Mouse (Mus musculus) lung, embryonic 16.5 days (tissue): ENCODE data around the gene Tmem182. TPM values are rescaled to one million over a fixed set of nuclear protein-coding genes. Genes with fewer than 3 reads are reported as not detected.
A peak's percentile ranks its signal among the peaks of the same experiment; 100 is the strongest.

Experiments used
- ATAC-seq: fragments of 200-750 bp; cut with Nextera tagmentation; 2 replicates; pipeline ENCODE4 v1.8.0; 2017; ENCODE audit warnings: low read depth, mild to moderate bottlenecking, moderate library complexity
- H3K27ac ChIP-seq: fragments of 300-500 bp; sonication (generic); 2 replicates; pipeline ENCODE4 v1.5.1; 2014; ENCODE audit warnings: mild to moderate bottlenecking, control low read depth, low read length
- H3K27me3 ChIP-seq: fragments of 300-500 bp; sonication (generic); 2 replicates; pipeline ENCODE4 v1.6.1; 2014; ENCODE audit warnings: low read depth, low read length, mixed read lengths; ENCODE audit not compliant: control insufficient read depth, insufficient read depth
- H3K36me3 ChIP-seq: fragments of 300-500 bp; sonication (generic); 2 replicates; pipeline ENCODE4 v1.6.1; 2014; ENCODE audit warnings: low read length; ENCODE audit not compliant: control insufficient read depth, insufficient read depth
- H3K4me1 ChIP-seq: fragments of 300-500 bp; sonication (generic); replicated peaks from 2 replicates; pipeline ENCODE4 v1.6.1; 2014; ENCODE audit warnings: low read length, mixed read lengths; ENCODE audit not compliant: control insufficient read depth, insufficient read depth
- H3K4me2 ChIP-seq: fragments of 300-500 bp; sonication (generic); 2 replicates; pipeline ENCODE4 v1.6.1; 2014; ENCODE audit warnings: low read depth, low read length, control low read depth
- H3K4me3 ChIP-seq: fragments of 300-500 bp; sonication (generic); 2 replicates; pipeline ENCODE4 v1.5.1; 2014; ENCODE audit warnings: mild to moderate bottlenecking, low read length, control low read depth
- H3K9ac ChIP-seq: fragments of 300-500 bp; sonication (generic); 2 replicates; pipeline ENCODE4 v1.6.1; 2014; ENCODE audit warnings: low read length, control low read depth
- H3K9me3 ChIP-seq: fragments of 300-500 bp; sonication (generic); 2 replicates; pipeline ENCODE4 v1.6.1; 2016; ENCODE audit warnings: low read length; ENCODE audit not compliant: control insufficient read depth
- WGBS: fragments of 180-500 bp; shearing (Covaris S2); extraction: QIAGEN DNeasy Blood & Tissue Kit; methylation state at CpG from one replicate; pipeline ENCODE4 v1.1.7; 2014; 5-methylcytosine and 5-hydroxymethylcytosine counted together
- polyA plus RNA-seq: library from polyadenylated mRNA; unstranded; fragments of >200 nt; fragmentation: Nextera tagmentation; extraction: Ambion mirVana; gene quantifications from 2 replicates; pipeline ENCODE4 v1.2.1, GENCODE M21; 2015

Gene Tmem182
- polyA plus RNA-seq, 1 experiment from 2014 or later = 1.8 TPM

- H3K36me3 ChIP-seq = no peaks in the 10 kb centered on the region
- ATAC-seq = no peak
- WGBS = 72% methylated on average over 5 of the region's 5 CpGs
- H3K4me1 ChIP-seq = no peaks in the 10 kb centered on the region
- H3K9ac ChIP-seq = no peak overlapping the region
- H3K27ac ChIP-seq = no peak overlapping the region
- H3K4me2 ChIP-seq = no peak overlapping the region
- H3K4me3 ChIP-seq = no peak overlapping the region
- H3K27me3 ChIP-seq = no peaks in the 10 kb centered on the region
- H3K9me3 ChIP-seq = no peaks in the 10 kb centered on the region
These were observed 32.2 kb upstream of the Tmem182 start for GRCm38 (mm10) chr1:40773234-40773633.

GRCm38 (mm10) chr1:40774040-40774439 lies 31.4 kb upstream of the Tmem182 start:
- ATAC-seq = no peak
- H3K4me2 ChIP-seq = no peak overlapping the region
- no peak overlapping the region for H3K27ac ChIP-seq
- no peaks in the 10 kb centered on the region for H3K4me1 ChIP-seq
- 95% methylated on average over 10 of the region's 10 CpGs for WGBS
- no peak overlapping the region for H3K4me3 ChIP-seq
- 0 out of 2 replicates have a peak, but pooled peaks cover 2% of the 10 kb centered on the region for H3K9me3 ChIP-seq
- H3K27me3 ChIP-seq = no peaks in the 10 kb centered on the region
- H3K36me3 ChIP-seq = peaks cover 6% of the 10 kb centered on the region; the same call in 1 of the 2 replicates
- H3K9ac ChIP-seq = no peak overlapping the region

GRCm38 (mm10) chr1:40776102-40776501 lies 29.3 kb upstream of the Tmem182 start:
- 0 out of 2 replicates have a peak, but pooled peaks cover 2% of the 10 kb centered on the region for H3K9me3 ChIP-seq
- no peak overlapping the region for H3K9ac ChIP-seq
- no peaks in the 10 kb centered on the region for H3K27me3 ChIP-seq
- H3K4me1 ChIP-seq = no peaks in the 10 kb centered on the region
- ATAC-seq = no peak
- H3K36me3 ChIP-seq = peaks cover 11% of the 10 kb centered on the region; the same call in 1 of the 2 replicates
- H3K4me3 ChIP-seq = no peak overlapping the region
- no peak overlapping the region for H3K4me2 ChIP-seq
- H3K27ac ChIP-seq = no peak overlapping the region
- WGBS = 72% methylated on average over 2 of the region's 2 CpGs

GRCm38 (mm10) chr1:40776763-40777162 lies 28.6 kb upstream of the Tmem182 start:
- H3K27ac ChIP-seq = no peak overlapping the region
- WGBS = 74% methylated on average over 3 of the region's 3 CpGs
- H3K4me3 ChIP-seq = no peak overlapping the region
- H3K9me3 ChIP-seq = 0 out of 2 replicates have a peak, but pooled peaks cover 2% of the 10 kb centered on the region
- ATAC-seq = no peak
- no peaks in the 10 kb centered on the region for H3K27me3 ChIP-seq
- no peaks in the 10 kb centered on the region for H3K4me1 ChIP-seq
- H3K36me3 ChIP-seq = peaks cover 11% of the 10 kb centered on the region; the same call in 1 of the 2 replicates
- H3K4me2 ChIP-seq = no peak overlapping the region
- H3K9ac ChIP-seq = no peak overlapping the region

- no peak overlapping the region for H3K27ac ChIP-seq
- no peak for ATAC-seq
- no peak overlapping the region for H3K4me2 ChIP-seq
- H3K4me3 ChIP-seq = no peak overlapping the region
- no peaks in the 10 kb centered on the region for H3K27me3 ChIP-seq
- H3K9ac ChIP-seq = no peak overlapping the region
- H3K4me1 ChIP-seq = no peaks in the 10 kb centered on the region
- H3K9me3 ChIP-seq = 0 out of 2 replicates have a peak, but pooled peaks cover 2% of the 10 kb centered on the region
- H3K36me3 ChIP-seq = peaks cover 12% of the 10 kb centered on the region; the same call in 1 of the 2 replicates
- WGBS = 95% methylated on average over 7 of the region's 7 CpGs
These were observed 22.0 kb upstream of the Tmem182 start for GRCm38 (mm10) chr1:40783450-40783849.

GRCm38 (mm10) chr1:40784306-40784705 lies 21.1 kb upstream of the Tmem182 start:
- H3K27ac ChIP-seq = no peak overlapping the region
- no peaks in the 10 kb centered on the region for H3K27me3 ChIP-seq
- peaks cover 6% of the 10 kb centered on the region; the same call in 1 of the 2 replicates for H3K36me3 ChIP-seq
- no peak overlapping the region for H3K4me2 ChIP-seq
- no peak overlapping the region for H3K9ac ChIP-seq
- H3K9me3 ChIP-seq = no peaks in the 10 kb centered on the region
- no peak overlapping the region for H3K4me3 ChIP-seq
- WGBS = 88% methylated on average over 9 of the region's 9 CpGs
- H3K4me1 ChIP-seq = no peaks in the 10 kb centered on the region
- no peak for ATAC-seq

- no peak for ATAC-seq
- H3K36me3 ChIP-seq = 0 out of 2 replicates have a peak, but pooled peaks cover 2% of the 10 kb centered on the region
- 76% methylated on average over 11 of the region's 11 CpGs for WGBS
These were observed 19.4 kb upstream of the Tmem182 start for GRCm38 (mm10) chr1:40785876-40786445.

GRCm38 (mm10) chr1:40788956-40789355 lies 16.4 kb upstream of the Tmem182 start:
- no peak for ATAC-seq
- Histone ChIP-seq H3K4me1 (no peaks in the 10 kb centered on the region; the same call in 1 of the 2 replicates), H3K4me2 (no peak overlapping the region), H3K9me3 (no peaks in the 10 kb centered on the region), H3K4me3 (no peak overlapping the region), H3K27me3 (no peaks in the 10 kb centered on the region), H3K9ac (no peak overlapping the region), H3K36me3 (no peaks in the 10 kb centered on the region), H3K27ac (no peak overlapping the region)
- 70% methylated on average over 6 of the region's 6 CpGs for WGBS

More at GRCm38 (mm10) chr1:40785876-40786445, 19.4 kb upstream of the Tmem182 start:
- H3K4me3 ChIP-seq = no peak overlapping the region
- no peaks in the 10 kb centered on the region for H3K9me3 ChIP-seq
- no peak overlapping the region for H3K4me2 ChIP-seq
- no peaks in the 10 kb centered on the region for H3K27me3 ChIP-seq
- no peaks in the 10 kb centered on the region; the same call in 1 of the 2 replicates for H3K4me1 ChIP-seq
- no peak overlapping the region for H3K27ac ChIP-seq
- H3K9ac ChIP-seq = no peak overlapping the region

- H3K27ac ChIP-seq = no peak overlapping the region
- H3K9ac ChIP-seq = peak overlapping the region; percentile 70
- no peaks in the 10 kb centered on the region for H3K9me3 ChIP-seq
- H3K36me3 ChIP-seq = no peaks in the 10 kb centered on the region
- ATAC-seq = no peak
- peak overlapping the region; percentile 75 for H3K4me3 ChIP-seq
- H3K4me2 ChIP-seq = peak overlapping the region; percentile 79
- H3K4me1 ChIP-seq = no peaks in the 10 kb centered on the region; the same call in 1 of the 2 replicates
- 48% methylated on average over 5 of the region's 5 CpGs for WGBS
- no peaks in the 10 kb centered on the region for H3K27me3 ChIP-seq
These were observed 15.7 kb upstream of the Tmem182 start for GRCm38 (mm10) chr1:40789666-40790233.
